Mouse (Mus musculus): Measurements from ENCODE around the gene Sfr1.

The Sfr1 gene

DNA sequence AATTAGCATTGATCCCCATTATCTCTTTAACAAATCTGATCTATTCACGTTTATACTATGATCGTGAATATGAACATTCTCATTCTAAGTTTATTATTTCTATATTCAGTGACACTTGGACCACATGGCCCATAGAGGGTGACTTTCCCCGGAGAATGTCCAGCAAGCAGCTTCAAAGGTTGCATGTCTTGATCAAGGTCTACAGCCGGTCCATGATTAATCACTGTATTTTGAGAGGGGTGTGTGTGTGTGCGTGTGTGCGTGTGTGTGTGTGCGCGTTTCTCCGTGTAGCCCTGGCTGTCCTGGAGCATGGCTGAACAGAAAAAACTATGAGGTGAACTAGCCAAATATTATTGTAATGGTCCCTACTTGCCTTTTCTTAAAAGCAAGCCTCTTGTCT, 21.0 kb downstream of the Sfr1 start:
- no peak for DNase-seq (ENCODE audit: low read depth, low spot score)

DNA sequence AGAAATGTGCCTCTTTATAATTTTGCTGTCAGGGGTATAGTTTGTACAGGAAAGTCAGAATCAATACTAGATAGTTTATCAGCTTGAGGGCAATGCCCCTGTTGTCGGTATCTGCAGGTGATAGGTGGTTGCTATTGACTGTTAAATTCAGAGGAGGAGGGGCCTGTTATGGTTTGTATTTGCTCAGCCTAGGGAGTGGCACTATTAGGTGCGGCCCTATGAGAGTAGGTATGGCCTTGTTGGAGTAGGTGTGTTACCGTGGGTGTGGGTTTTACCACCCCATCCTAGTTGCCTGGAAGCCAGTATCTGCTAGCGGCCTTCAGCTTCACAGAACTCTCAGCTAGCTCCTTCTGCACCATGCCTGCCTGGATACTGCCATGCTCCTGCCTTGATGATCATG, 22.4 kb downstream of the Sfr1 start:
- DNase-seq (ENCODE audit: low read depth, low spot score): no peak

DNA sequence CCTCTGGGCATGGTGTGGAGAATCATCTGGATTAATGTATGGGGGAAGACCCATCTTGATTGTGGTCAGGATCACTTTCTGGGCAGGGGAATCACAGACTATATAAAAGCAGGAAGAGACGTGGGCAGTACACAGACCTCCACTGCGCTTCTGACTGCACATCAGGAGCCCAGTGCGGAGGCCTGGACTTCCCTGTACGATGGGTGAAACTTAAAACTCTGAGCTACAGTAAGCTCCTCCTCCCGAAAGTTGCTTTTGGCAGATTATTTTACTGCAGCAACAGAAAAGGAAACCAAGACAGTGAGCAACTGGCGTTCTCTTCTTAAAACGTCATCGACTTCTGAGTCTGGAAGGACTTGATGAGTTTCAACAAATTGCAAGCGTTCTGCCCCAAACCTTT, 23.4 kb downstream of the Sfr1 start:
- DNase-seq (ENCODE audit: low read depth, low spot score): no peak

DNA sequence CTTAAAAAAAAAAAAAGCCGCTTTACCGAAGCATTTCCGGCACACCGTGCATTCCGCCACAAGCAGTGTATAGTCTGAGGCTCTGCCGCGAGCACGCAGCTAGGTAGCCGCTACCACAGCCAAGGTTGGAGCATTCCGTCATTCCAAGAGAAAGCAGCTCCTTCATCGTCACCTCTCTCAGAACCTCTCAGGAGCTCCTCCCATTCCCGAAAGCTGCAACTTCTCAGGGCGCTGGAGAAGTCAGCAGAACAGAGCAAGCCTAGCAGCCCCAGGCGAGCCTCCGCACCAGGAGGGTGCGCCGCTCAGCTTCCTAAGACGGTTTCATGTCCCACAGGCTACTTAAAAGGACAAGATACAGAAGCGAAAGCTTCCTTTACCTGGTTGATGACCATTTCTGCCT, 24.1 kb downstream of the Sfr1 start:
- no peak for DNase-seq (ENCODE audit: low read depth, low spot score)

DNA sequence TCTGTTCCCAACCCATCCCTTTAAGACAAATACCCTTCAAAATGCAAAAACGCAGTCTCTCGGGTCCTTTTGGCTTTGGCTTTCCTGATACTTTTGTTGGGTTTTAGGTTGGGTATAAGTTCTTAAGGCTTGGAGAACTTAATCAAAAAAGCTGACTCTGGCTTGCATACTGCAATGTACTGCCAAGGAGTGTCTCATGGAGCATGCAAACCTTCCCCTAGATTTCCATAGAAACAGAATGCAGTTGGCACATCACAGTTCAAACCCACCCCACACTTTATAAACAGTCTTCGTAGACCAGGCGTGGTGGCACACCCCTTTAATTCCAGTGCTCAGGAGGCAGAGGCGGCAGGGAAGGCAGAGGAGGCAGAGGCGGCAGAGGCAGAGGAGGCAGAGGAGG, 46.4 kb downstream of the Sfr1 start:
- DNase-seq (ENCODE audit: low read depth, low spot score): no peak

DNA sequence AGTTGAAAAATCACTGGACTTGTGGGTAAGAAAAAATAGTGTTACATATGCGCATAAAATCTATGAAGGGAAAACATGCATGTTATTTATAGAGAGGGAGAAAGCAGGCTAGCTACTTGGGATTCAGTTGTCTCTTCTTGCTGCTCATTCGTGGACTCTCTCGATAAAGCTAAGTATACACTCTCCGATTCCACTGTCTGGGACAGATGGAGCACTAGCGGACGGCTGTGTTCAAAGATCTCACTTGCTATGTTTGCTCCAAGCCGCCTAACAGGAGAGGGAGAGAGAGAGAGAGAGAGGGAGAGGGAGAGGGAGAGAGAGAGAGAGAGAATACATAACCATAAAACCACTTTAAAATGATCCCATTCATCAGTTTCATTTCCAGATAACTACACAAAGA, 48.7 kb downstream of the Sfr1 start:
- DNase-seq (ENCODE audit: low read depth, low spot score): no peak

DNA sequence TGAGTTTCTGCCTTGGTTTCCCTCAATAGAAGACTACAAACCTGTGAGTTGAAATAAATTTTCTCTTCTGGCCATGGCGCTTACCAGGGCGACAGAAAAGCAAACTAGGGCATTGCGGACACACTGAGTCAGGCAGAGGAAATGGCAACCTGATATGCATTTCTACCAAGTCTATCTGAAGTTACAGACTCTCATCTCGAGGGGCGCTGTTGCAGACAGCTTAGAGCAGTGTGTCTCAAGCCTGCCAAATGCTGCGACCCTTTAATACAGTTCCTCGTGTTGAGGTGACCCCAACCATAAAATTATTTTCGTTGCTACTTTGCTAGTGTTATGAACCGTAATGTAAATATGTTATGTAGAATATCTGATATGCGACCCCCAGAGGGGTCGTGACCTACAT, 49.5 kb downstream of the Sfr1 start:
- DNase-seq (ENCODE audit: low read depth, low spot score): no peak

DNA sequence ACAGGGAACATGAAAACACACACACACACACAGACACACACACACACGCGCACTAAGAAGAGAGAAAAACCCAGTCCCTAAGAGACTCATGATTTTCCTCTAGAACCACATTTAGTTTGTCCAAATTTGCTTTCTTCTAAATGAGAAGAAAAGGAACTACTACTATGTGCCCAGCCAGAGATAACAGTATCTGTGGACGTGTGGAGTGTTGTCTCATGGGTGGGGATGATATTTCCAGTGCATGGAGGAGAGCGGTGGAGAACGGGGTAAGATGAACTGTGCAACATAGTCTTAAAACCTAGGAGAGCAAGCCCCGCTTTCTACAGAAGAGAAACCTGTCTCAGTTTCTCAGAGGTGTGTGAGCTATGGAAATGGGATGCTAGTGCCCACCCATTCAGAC, 52.4 kb downstream of the Sfr1 start:
- no peak for DNase-seq (ENCODE audit: low read depth, low spot score)

Measured in forelimb bud, embryonic 11.5 days (tissue).